Mouse (Mus musculus): Measurements from ENCODE around the gene Fam155a. TPM values are rescaled to one million over a fixed set of nuclear protein-coding genes. Genes with fewer than 3 reads are reported as not detected.
A peak's percentile ranks its signal among the peaks of the same experiment; 100 is the strongest.

The Fam155a gene
- polyA plus RNA-seq, 1 experiment from 2014 or later: 2.8 TPM

DNA sequence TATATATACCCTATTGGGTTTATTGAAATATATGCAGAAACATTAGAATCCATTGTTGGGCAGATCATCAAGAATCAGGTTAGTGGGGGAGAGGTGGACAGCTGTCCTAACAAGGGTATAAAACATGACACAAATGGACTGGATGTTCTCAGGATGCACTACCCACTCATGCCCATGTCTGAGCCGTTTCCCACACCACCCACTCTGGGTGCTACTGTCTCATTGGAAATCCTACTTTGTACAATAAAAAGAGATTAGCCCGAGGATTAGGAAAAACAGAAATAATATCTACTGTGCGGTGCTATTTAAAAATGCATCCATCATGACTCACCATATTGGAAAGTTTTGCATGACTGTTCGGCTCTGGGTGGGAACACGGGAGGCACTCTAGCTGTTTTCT, 317.2 kb downstream of the Fam155a start:
- WGBS: 89% methylated on average over 5 of the region's 5 CpGs
- Histone ChIP-seq H3K4me1 (replicated peaks) (no peaks in the 10 kb centered on the region), H3K36me3 (no peaks in the 10 kb centered on the region), H3K27ac (no peak overlapping the region), H3K9me3 (no peaks in the 10 kb centered on the region), H3K27me3 (ENCODE audit: insufficient read depth, poor library complexity, severe bottlenecking) (no peaks in the 10 kb centered on the region), H3K4me3 (no peak overlapping the region)
- no peak for DNase-seq (ENCODE audit: low spot score)

DNA sequence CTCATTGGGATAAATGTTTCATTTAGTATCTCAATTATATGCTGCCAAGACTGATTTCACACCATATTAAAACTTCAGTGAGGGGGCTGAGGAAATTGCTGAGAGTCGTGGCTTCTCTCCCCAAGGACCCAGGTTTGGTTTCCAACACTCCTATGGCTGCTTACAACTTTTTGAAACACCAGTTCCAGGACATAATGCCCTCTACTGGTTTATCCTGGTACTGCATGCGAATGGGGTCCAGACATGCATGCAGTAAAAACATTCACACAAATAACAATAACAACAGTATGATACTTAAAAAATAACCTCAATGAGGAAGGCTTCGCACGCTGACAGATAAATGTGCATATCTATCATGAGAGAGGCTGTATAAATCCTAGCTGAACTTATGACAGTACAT, 319.4 kb downstream of the Fam155a start:
- Histone ChIP-seq H3K4me3 (no peak overlapping the region), H3K4me1 (replicated peaks) (no peaks in the 10 kb centered on the region), H3K36me3 (no peaks in the 10 kb centered on the region), H3K9me3 (no peaks in the 10 kb centered on the region), H3K27me3 (ENCODE audit: insufficient read depth, poor library complexity, severe bottlenecking) (no peaks in the 10 kb centered on the region), H3K27ac (no peak overlapping the region)
- 64% methylated on average over 4 of the region's 4 CpGs for WGBS
- no peak for DNase-seq (ENCODE audit: low spot score)

DNA sequence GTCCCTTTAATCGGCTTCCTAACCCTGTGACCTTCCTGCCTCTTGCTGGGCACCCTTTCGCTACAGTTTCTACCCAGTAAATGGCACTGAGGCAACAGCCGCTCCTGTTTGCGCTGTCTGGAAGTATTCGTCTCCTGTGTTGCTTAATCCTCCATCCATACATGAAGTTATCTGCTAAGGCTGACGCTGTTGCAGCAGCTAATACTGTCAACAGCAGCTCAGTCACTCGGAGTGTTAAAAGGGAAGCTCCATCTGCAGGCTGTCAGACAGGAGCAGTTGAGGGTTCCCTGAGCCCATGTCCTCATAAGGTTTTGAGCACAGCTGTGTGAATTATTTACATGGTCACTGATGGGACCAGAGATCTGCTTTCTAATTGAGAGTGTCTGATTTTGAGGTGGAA, 322.3 kb downstream of the Fam155a start:
- no peak for DNase-seq (ENCODE audit: low spot score)
- Histone ChIP-seq H3K27me3 (ENCODE audit: insufficient read depth, poor library complexity, severe bottlenecking) (no peaks in the 10 kb centered on the region), H3K4me3 (no peak overlapping the region), H3K9me3 (no peaks in the 10 kb centered on the region), H3K36me3 (no peaks in the 10 kb centered on the region), H3K27ac (no peak overlapping the region), H3K4me1 (replicated peaks) (peaks cover 7% of the 10 kb centered on the region; the same call in 1 of the 2 replicates)
- WGBS: 76% methylated on average over 7 of the region's 7 CpGs

DNA sequence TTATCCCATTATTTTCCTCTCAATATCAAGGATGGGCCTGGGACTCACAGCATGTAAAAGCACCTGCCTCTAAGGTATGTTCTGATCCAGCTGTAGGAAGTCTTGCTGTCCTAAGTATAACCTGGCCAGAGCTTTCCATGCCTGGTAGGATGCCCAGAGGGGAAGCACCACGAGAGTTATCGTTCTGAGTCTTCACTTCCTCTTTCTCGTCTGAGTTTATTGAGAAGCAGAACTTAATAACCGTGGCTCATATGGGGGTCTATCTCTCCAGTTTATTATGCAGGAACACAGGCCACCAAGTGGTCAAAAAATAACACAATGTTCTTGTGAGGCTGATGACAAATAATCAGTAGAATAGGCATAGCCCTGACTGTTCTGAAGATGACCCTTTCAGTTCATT, 333.1 kb downstream of the Fam155a start:
- Histone ChIP-seq H3K4me1 (replicated peaks) (no peaks in the 10 kb centered on the region), H3K9me3 (no peaks in the 10 kb centered on the region), H3K36me3 (no peaks in the 10 kb centered on the region), H3K4me3 (no peak overlapping the region), H3K27me3 (ENCODE audit: insufficient read depth, poor library complexity, severe bottlenecking) (no peaks in the 10 kb centered on the region), H3K27ac (no peak overlapping the region)
- 90% methylated on average over 4 of the region's 4 CpGs for WGBS
- no peak for DNase-seq (ENCODE audit: low spot score)

DNA sequence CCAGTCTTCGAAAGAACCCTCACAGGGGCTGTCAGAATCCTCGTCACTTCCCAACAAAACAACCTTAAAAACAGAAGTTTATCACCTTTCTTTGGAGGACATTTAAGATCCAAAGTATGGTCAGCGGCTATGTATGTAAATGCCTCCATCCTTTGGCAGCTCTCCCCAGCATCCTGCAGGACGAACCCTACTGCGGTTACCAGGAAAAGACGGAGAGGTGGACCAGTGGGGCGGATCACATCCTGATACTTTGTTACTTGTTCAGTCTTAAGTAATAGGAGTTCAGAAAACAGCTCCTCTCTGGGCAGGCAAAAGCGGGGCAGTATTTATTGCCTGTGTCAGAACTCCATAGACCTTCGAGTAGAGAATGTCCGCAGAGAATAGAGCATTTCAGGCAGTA, 335.5 kb downstream of the Fam155a start:
- WGBS: 58% methylated on average over 10 of the region's 10 CpGs
- DNase-seq (ENCODE audit: low spot score): peak; percentile 37
- H3K9me3 ChIP-seq: no peaks in the 10 kb centered on the region
- H3K36me3 ChIP-seq: no peaks in the 10 kb centered on the region
- H3K27ac ChIP-seq: no peak overlapping the region
- no peaks in the 10 kb centered on the region for H3K27me3 ChIP-seq (ENCODE audit: insufficient read depth, poor library complexity, severe bottlenecking)
- H3K4me3 ChIP-seq: no peak overlapping the region
- no peaks in the 10 kb centered on the region for H3K4me1 ChIP-seq (replicated peaks)

DNA sequence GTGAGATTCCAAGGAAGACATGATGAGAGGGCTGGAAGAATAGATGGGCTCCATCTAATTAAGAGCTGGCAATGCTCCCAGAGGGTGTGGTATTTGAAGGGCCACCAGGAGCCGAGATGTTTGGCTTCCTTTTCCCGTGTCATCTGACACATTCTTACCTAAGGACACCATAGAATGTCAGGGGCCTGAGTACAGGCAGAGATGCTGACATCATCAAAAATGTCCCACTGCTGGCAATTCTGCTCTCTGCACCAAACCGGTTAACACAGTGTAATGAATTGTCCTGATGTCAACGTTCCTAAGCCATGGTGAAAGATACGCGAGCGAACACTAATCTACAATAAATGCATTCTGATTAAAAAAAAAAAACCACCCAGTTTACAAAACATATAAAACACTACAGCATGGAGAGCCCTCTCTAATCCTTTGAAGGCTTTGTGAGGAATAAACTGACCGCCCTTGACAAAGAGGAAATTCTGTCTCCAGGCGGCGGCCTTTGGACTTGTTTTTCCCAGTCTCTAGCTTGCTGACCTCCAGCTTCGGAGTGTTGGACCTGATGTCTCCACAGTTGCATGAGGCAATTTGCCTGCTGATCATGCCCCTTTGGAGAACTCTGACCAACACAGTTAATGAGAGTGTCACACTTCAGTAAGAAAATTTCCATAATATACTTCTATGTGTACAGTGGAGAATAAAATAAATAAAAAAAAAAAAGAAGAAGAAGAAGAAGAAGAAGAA, 338.2 kb downstream of the Fam155a start:
- no peak overlapping the region for H3K27ac ChIP-seq
- no peaks in the 10 kb centered on the region for H3K9me3 ChIP-seq
- H3K27me3 ChIP-seq (ENCODE audit: insufficient read depth, poor library complexity, severe bottlenecking): no peaks in the 10 kb centered on the region
- H3K36me3 ChIP-seq: no peaks in the 10 kb centered on the region
- WGBS: 86% methylated on average over 11 of the region's 11 CpGs
- no peak overlapping the region for H3K4me3 ChIP-seq
- no peaks in the 10 kb centered on the region for H3K4me1 ChIP-seq (replicated peaks)
- DNase-seq (ENCODE audit: low spot score): no peak

DNA sequence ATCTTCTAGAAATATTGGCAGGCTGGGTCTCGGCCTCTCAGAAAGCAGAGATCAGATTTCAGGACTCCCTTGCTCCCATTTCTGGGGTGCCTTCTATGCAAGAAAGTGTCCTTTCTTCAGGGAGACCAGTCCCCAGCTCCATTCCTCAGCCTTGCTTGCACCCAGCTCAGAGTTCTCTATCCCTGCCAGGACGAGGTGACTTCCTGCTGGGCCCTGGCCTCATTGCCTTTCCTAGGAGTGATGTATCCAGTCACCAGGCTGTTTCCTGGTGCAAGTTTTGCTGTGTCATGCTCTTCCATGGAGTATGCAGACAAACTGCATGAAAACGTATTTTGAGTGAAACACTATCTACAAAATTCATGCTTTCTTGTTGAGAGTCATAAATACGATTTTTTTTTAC, 342.1 kb downstream of the Fam155a start:
- WGBS: 72% methylated on average over 4 of the region's 4 CpGs
- Histone ChIP-seq H3K36me3 (no peaks in the 10 kb centered on the region), H3K27me3 (ENCODE audit: insufficient read depth, poor library complexity, severe bottlenecking) (no peaks in the 10 kb centered on the region), H3K27ac (no peak overlapping the region), H3K4me1 (replicated peaks) (no peaks in the 10 kb centered on the region), H3K9me3 (no peaks in the 10 kb centered on the region), H3K4me3 (no peak overlapping the region)
- no peak for DNase-seq (ENCODE audit: low spot score)

DNA sequence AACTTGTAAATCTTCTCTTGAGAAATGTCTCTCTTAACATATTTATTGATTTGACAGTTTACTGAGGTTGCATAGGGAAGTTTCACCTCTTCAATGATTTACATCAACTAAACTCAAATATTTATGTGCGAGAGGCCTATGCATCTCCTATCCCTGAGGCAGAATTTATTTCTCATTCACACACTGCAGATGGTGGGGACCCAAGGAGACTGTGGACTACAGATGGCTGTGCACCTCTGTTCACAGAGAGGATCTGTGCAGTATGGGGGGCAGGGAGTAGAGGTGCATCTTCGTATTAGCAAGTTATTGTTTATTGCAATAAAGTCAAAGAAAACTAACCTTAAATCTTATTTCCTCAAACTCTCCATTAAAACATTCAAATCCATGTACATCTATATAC, 346.9 kb downstream of the Fam155a start:
- Histone ChIP-seq H3K9me3 (no peaks in the 10 kb centered on the region), H3K4me3 (no peak overlapping the region), H3K4me1 (replicated peaks) (no peaks in the 10 kb centered on the region), H3K27ac (no peak overlapping the region), H3K27me3 (ENCODE audit: insufficient read depth, poor library complexity, severe bottlenecking) (no peaks in the 10 kb centered on the region), H3K36me3 (no peaks in the 10 kb centered on the region)
- DNase-seq (ENCODE audit: low spot score): no peak
- 92% methylated on average over 2 of the region's 2 CpGs for WGBS

DNA sequence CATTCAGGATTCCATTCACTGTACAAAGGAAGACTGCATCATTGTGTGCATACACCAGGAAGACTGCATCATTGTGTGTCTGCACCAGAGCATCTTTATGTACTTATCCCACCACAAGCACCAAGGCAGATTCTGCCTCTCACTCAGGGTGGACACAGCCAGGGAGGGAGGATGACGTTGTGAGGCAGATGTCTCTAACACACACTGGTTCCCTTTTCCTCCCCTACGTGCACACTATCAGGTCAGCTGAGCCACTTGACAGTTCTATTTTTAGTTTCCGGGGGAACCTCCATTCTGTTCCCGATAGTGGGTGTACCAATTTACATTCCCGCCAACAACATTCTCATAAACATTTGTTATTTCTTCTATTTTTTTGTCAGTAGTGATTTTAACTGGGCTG, 347.4 kb downstream of the Fam155a start:
- Histone ChIP-seq H3K27ac (no peak overlapping the region), H3K36me3 (no peaks in the 10 kb centered on the region), H3K27me3 (ENCODE audit: insufficient read depth, poor library complexity, severe bottlenecking) (no peaks in the 10 kb centered on the region), H3K4me1 (replicated peaks) (no peaks in the 10 kb centered on the region), H3K4me3 (no peak overlapping the region), H3K9me3 (no peaks in the 10 kb centered on the region)
- DNase-seq (ENCODE audit: low spot score): no peak
- 84% methylated on average over 5 of the region's 5 CpGs for WGBS

DNA sequence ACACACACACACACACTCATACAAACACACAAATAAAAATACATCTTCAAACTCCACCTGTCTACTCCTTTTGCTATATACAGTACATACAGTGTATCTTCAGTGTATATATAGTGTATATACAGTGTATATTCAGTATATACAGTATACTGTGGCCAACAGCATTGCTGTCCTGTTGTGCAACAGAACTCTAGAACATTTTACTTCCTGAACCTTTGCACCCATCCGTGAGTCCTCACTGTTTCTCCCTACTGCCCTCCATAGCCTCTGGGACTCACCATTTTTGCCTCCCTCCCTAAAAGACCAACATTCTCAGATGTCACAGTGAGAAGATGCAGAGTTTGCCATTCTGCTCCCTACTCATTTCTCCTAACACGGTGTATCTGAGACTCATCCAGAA, 347.8 kb downstream of the Fam155a start:
- Histone ChIP-seq H3K4me1 (replicated peaks) (no peaks in the 10 kb centered on the region), H3K27me3 (ENCODE audit: insufficient read depth, poor library complexity, severe bottlenecking) (no peaks in the 10 kb centered on the region), H3K27ac (no peak overlapping the region), H3K36me3 (no peaks in the 10 kb centered on the region), H3K4me3 (no peak overlapping the region), H3K9me3 (no peaks in the 10 kb centered on the region)
- no peak for DNase-seq (ENCODE audit: low spot score)
- 86% methylated on average over 2 of the region's 2 CpGs for WGBS

DNA sequence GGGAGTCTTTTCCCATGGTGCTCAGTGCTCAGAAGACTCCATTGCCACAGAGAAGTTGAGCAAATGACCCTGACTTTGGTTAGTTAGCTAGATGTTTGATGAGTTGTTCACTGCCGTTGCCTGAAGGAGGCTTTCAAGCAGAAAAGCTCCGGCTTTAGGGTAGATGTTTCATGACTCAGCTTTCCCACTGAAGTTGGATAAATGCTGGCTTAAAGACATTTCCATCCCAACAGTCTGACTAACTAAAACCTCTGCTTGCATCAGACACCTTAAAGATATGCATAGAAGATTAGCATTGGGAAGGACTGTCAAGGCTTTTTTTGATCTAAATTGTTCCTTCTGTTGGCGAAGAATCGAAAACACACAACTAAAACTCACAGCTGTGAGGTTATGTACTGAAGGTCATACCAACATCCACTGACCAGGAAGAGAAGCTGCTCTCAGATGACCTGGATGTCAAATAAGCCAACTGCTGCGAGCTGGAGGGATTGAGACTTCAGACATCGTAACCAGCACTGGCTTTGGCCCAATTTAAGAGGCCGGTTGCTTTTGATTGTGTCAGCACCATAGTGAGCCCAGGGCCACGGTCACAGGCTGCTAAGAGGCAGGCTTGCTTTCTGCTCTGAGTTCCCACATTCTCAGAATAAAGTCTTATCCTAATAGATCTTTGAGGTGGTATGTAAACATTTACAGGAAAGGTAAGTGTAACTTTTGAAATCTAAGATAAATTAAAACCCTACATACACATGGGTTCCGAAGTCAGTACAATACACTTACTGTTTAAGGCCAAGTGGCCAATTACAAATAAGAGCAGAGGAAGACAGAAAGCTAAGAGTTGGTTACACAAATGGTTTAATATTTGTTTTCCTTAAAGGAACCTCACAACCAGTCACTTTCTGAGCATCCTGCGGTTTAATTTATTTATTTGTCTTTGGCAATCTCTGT, 351.8 kb downstream of the Fam155a start:
- no peak for DNase-seq (ENCODE audit: low spot score)
- Histone ChIP-seq H3K27me3 (ENCODE audit: insufficient read depth, poor library complexity, severe bottlenecking) (no peaks in the 10 kb centered on the region), H3K36me3 (no peaks in the 10 kb centered on the region), H3K4me3 (no peak overlapping the region), H3K27ac (no peak overlapping the region), H3K4me1 (replicated peaks) (no peaks in the 10 kb centered on the region), H3K9me3 (no peaks in the 10 kb centered on the region)
- 78% methylated on average over 10 of the region's 10 CpGs for WGBS

DNA sequence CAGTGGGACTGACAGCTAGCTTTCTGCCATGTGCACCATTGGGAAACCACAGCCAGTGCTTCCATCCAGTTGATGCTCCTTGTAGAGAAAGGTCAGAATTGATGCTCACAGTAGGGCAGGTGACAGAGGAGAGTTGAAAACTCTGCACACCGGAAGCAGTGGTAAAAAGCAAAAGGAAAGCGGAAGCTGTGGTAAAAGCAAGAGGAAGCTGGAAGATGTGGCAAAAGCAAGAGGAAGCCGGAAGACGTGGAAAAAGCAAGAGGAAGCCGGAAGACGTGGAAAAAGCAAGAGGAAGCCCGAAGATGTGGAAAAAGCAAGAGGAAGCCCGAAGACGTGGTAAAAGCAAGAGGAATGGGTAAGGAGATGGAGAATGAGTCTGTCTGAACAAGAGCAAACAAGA, 354.8 kb downstream of the Fam155a start:
- Histone ChIP-seq H3K27me3 (ENCODE audit: insufficient read depth, poor library complexity, severe bottlenecking) (no peaks in the 10 kb centered on the region), H3K4me3 (no peak overlapping the region), H3K36me3 (no peaks in the 10 kb centered on the region), H3K27ac (no peak overlapping the region), H3K9me3 (no peaks in the 10 kb centered on the region), H3K4me1 (replicated peaks) (no peaks in the 10 kb centered on the region)
- DNase-seq (ENCODE audit: low spot score): no peak
- WGBS: 91% methylated on average over 9 of the region's 9 CpGs

DNA sequence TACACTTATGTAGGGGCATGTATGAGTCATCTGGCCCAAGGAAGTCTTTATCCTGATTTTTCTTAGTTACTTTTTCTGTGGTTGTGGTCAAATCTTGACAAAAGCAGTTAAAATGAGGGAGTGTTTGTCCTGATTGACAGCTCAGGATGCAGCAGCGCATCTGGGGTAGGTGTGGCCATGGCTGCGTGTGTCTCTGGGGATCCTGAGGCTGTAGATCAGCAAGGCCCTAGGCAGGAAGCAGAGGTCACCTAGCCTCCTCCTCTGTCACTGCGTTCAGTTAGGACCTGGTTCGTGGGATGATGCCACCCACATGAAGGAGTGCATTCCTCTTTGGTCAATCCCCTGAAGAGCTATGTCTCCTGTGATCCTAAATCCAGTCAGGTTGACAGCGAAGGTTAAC, 362.5 kb downstream of the Fam155a start:
- 50% methylated on average over 5 of the region's 5 CpGs for WGBS
- Histone ChIP-seq H3K27me3 (ENCODE audit: insufficient read depth, poor library complexity, severe bottlenecking) (no peaks in the 10 kb centered on the region), H3K4me1 (replicated peaks) (0 out of 2 replicates have a peak, but pooled peaks cover 3% of the 10 kb centered on the region), H3K36me3 (no peaks in the 10 kb centered on the region), H3K4me3 (no peak overlapping the region), H3K27ac (no peak overlapping the region), H3K9me3 (no peaks in the 10 kb centered on the region)
- DNase-seq (ENCODE audit: low spot score): no peak
